Mouse (Mus musculus) forebrain, embryonic 13.5 days (tissue): ENCODE measurements at regions not wholly inside any gene's neighbourhood (a gene's known extent, or its start where the extent isn't known, plus 50 kb on each side); places are given as distances from the start of the nearest gene placed in this dataset.

Experiments used
- ATAC-seq: fragments of 200-750 bp; cut with Nextera tagmentation; 2 replicates; pipeline ENCODE4 v1.8.0; 2017
- H3K27ac ChIP-seq: fragments of 300-500 bp; sonication (generic); 2 replicates; pipeline ENCODE4 v1.5.1; 2015; ENCODE audit warnings: inconsistent platforms, mild to moderate bottlenecking, moderate library complexity
- H3K27me3 ChIP-seq: fragments of 300-500 bp; sonication (generic); 2 replicates; pipeline ENCODE4 v1.6.1; 2015; ENCODE audit warnings: mild to moderate bottlenecking, inconsistent platforms
- H3K36me3 ChIP-seq: fragments of 300-500 bp; sonication (generic); 2 replicates; pipeline ENCODE4 v1.6.1; 2015; ENCODE audit warnings: mild to moderate bottlenecking, inconsistent platforms; ENCODE audit not compliant: poor library complexity, severe bottlenecking
- H3K4me1 ChIP-seq: fragments of 300-500 bp; sonication (generic); 2 replicates; pipeline ENCODE4 v1.6.1; 2015; ENCODE audit warnings: inconsistent platforms
- H3K4me2 ChIP-seq: fragments of 300-500 bp; sonication (generic); 2 replicates; pipeline ENCODE4 v1.6.1; 2015; ENCODE audit warnings: inconsistent platforms, mild to moderate bottlenecking, moderate library complexity
- H3K4me3 ChIP-seq: fragments of 300-500 bp; sonication (generic); 2 replicates; pipeline ENCODE4 v1.5.1; 2015; ENCODE audit warnings: mild to moderate bottlenecking, inconsistent platforms
- H3K9ac ChIP-seq: fragments of 300-500 bp; sonication (generic); 2 replicates; pipeline ENCODE4 v1.6.1; 2015; ENCODE audit warnings: mild to moderate bottlenecking, inconsistent platforms
- H3K9me3 ChIP-seq: fragments of 300-500 bp; sonication (generic); replicated peaks from 2 replicates; pipeline ENCODE4 v1.6.1; 2016; ENCODE audit warnings: inconsistent platforms
- WGBS: fragments of 180-500 bp; shearing (Covaris S2); methylation state at CpG from one replicate; pipeline ENCODE4 v1.1.7; 2015; 5-methylcytosine and 5-hydroxymethylcytosine counted together

DNA sequence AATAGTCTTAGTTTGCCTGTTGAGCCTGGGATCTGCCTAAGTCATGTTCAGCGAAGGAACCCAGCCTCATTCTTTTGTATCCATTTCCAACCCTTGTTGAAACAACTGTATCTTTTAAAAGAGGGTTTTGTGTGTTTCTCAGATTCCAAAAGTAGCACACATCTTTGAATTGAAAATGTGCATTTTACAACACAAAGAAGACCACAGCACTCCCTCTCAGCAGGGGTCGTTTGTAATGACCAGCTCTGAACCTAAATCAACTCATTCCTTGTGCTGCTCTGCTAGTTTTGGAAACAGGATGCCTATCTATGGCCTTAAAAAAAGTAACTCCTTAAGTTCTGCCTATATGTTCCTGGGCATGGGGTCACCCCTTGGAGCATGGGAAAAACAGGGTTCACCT is 58.8 kb upstream of the Otos start:
- H3K4me3 ChIP-seq, result no peak overlapping the region
- ATAC-seq, result no peak
- H3K9me3 ChIP-seq, result no peaks in the 10 kb centered on the region
- no peak overlapping the region for H3K9ac ChIP-seq
- no peak overlapping the region for H3K4me2 ChIP-seq
- H3K27me3 ChIP-seq, result no peaks in the 10 kb centered on the region
- WGBS, result 58% methylated on average over 2 of the region's 2 CpGs
- H3K27ac ChIP-seq, result no peak overlapping the region
- no peaks in the 10 kb centered on the region for H3K36me3 ChIP-seq
- peaks cover 15% of the 10 kb centered on the region for H3K4me1 ChIP-seq

DNA sequence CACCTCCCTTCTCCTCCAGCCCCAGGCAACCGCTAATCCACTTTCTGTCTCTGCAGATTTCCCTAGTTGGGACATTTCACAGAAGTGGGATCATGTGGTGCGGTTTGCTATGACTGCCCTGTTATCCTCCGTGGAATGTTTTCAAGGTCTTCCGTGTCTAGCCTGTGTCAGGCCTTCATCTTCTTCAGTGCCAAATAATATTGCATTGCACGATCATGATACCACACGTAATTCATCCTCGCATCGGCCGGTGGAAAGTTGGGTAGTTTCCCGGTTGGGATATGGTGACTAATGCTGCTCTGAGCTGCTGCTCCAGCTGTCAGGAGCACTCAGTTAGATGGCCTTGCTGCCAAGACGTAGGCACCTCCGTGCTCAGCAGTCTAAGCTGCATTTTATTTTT is 55.3 kb upstream of the Otos start:
- ATAC-seq, result no peak
- no peak overlapping the region for H3K4me3 ChIP-seq
- peaks cover 19% of the 10 kb centered on the region for H3K4me1 ChIP-seq
- no peak overlapping the region for H3K4me2 ChIP-seq
- H3K9ac ChIP-seq, result no peak overlapping the region
- H3K27ac ChIP-seq, result no peak overlapping the region
- WGBS, result 89% methylated on average over 12 of the region's 12 CpGs
- no peaks in the 10 kb centered on the region for H3K9me3 ChIP-seq
- no peaks in the 10 kb centered on the region for H3K36me3 ChIP-seq
- no peaks in the 10 kb centered on the region for H3K27me3 ChIP-seq

DNA sequence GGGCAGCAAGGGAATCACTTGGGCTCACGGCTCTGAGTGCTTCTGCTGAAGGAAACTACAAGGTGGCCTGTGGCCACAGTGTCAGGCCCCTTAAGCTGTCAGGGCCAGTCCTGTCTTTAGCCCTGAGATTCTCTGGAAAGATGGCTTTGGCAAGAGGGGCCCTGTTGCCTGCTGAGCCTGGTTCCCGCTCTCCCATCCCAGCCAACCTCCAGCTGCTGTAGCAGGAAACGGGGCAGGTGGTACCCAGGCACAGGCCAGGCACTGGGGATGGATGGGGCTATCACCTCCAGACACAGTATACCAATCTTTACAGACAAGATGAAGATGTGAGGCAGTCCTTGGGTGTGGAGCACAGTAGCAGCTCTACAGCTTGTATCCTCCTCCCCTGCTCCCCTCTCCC is 54.6 kb upstream of the Otos start:
- H3K27ac ChIP-seq, result no peak overlapping the region
- peaks cover 19% of the 10 kb centered on the region for H3K4me1 ChIP-seq
- no peak overlapping the region for H3K9ac ChIP-seq
- H3K4me3 ChIP-seq, result no peak overlapping the region
- 88% methylated on average over 3 of the region's 3 CpGs for WGBS
- no peak for ATAC-seq
- H3K27me3 ChIP-seq, result no peaks in the 10 kb centered on the region
- H3K9me3 ChIP-seq, result no peaks in the 10 kb centered on the region
- no peaks in the 10 kb centered on the region for H3K36me3 ChIP-seq
- H3K4me2 ChIP-seq, result no peak overlapping the region

DNA sequence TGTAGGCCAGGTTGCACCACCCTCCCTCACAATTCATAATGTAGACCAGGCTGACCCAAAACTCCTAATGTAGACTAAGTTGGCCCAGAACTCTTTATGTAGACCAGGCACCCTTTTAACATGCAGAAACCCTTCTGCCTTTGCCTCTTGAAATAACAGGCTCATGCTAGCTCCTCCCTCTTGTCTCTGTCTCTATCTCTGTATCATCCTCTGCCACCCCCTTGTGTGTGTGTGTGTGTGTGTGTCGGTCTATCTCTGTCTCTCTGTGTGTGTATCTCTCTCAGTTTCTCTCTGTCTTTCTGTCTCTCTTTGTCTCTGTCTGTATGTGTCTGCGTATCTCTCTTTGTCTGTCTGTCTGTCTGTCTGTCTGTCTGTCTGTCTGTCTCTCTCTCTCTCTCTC is 51.5 kb upstream of the Otos start:
- 92% methylated on average over 2 of the region's 2 CpGs for WGBS
- Histone ChIP-seq H3K9me3 (no peaks in the 10 kb centered on the region), H3K4me3 (no peak overlapping the region), H3K27ac (peak overlapping the region; percentile 78; the same call in 1 of the 2 replicates), H3K27me3 (no peaks in the 10 kb centered on the region), H3K4me1 (peaks cover 33% of the 10 kb centered on the region), H3K4me2 (no peak overlapping the region), H3K9ac (no peak overlapping the region), H3K36me3 (no peaks in the 10 kb centered on the region)
- no peak for ATAC-seq

DNA sequence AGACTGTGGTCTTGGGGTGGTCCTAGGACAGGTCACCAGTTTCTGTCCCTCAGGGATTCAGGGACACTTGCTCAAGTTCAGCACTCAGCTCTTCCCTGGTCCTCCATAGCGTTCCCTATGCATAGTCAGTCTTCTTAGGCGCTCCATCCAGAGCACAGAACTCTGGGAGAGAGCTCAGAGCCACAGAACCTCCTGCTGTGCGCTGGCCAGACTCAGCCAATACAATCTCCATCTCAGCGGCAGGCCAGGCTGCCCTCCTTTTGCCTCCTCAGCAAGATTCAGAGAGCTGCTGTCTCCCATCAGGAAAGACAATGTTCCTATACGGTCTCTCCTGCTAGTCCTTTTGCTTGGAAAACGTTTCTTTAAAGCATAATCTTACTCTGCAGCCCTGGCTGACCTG is 51.1 kb upstream of the Otos start:
- no peak; the same call in 1 of the 2 replicates for ATAC-seq

DNA sequence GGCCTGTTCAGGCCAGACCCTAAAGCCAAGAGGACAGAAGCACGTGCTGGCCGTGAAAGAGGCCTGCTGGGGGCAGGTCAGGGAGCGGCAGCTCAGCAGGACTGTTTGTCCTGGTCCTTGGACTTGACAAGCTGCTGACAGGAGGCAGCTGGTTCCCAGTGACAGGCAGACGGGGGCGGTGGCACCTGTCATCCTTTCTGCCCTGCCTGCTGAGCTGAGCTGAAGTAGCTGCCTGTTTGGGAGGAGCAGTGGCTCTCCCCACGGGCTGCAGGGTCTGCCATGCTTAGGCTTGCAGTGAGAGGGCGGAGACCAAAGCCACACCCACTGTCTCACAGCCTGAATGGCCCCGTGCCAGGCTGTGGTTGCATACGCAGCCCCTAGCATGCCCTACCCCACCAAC is 50.4 kb upstream of the Otos start:
- no peak overlapping the region for H3K9ac ChIP-seq
- 0% methylated on average over 9 of the region's 9 CpGs for whole genome bisulfite sequencing
- H3K4me2 ChIP-seq, result peak overlapping the region; percentile 24

More for the DNA sequence above, 51.1 kb upstream of the Otos start:
- Histone ChIP-seq H3K9ac (no peak overlapping the region), H3K4me3 (no peak overlapping the region), H3K27me3 (no peaks in the 10 kb centered on the region), H3K4me1 (peaks cover 33% of the 10 kb centered on the region), H3K36me3 (no peaks in the 10 kb centered on the region), H3K27ac (peak overlapping the region; percentile 78), H3K4me2 (peak overlapping the region; percentile 24; the same call in 1 of the 2 replicates), H3K9me3 (no peaks in the 10 kb centered on the region)
- WGBS, result 4% methylated on average over 6 of the region's 6 CpGs

DNA sequence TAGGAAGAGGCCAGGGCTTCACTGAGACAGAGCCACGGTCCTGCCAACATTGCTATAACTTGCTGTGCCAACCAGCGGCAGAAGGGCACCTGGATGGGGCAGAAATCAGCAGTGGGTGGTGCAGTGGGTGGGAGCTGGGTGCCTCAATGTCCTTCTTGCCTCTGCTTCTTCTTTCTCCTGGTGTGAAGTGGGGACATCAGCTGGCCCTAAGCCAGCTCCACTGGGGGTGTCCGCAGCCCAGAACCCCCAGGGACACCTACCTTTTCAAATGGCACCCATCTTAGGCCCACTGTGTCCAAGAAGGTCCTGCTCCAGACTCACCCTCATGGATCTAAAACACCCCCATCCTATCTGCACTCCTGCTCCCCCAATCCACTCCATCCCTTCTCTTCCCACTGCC is 49.9 kb upstream of the Otos start:
- Histone ChIP-seq H3K36me3 (no peaks in the 10 kb centered on the region), H3K9me3 (no peaks in the 10 kb centered on the region), H3K4me3 (no peak overlapping the region), H3K27ac (peak overlapping the region; percentile 78), H3K4me2 (peak overlapping the region; percentile 24), H3K27me3 (no peaks in the 10 kb centered on the region), H3K9ac (0 out of 2 replicates have a peak overlapping the region, but pooled peaks have one; percentile 5), H3K4me1 (peaks cover 33% of the 10 kb centered on the region)
- no peak for ATAC-seq
- 86% methylated on average over 3 of the region's 3 CpGs for WGBS

More for the DNA sequence above, 50.4 kb upstream of the Otos start:
- Histone ChIP-seq H3K4me1 (peaks cover 33% of the 10 kb centered on the region), H3K4me3 (no peak overlapping the region), H3K36me3 (no peaks in the 10 kb centered on the region), H3K27ac (peak overlapping the region; percentile 78), H3K27me3 (no peaks in the 10 kb centered on the region), H3K9me3 (no peaks in the 10 kb centered on the region)
- peak; percentile 91 for ATAC-seq
